Mouse (Mus musculus): ENCODE data around the gene Klhl30. TPM values are rescaled to one million over a fixed set of nuclear protein-coding genes. Genes with fewer than 3 reads are reported as not detected.

Klhl30 gene
- polyA plus RNA-seq, 1 experiment: 5.0 TPM

Other genes with a start within 250 kb of the Klhl30 start
- 0.02 and 0.04 TPM in 2 replicates for gene Rbm44, start 205.9 kb upstream of the Klhl30 start, polyA plus RNA-seq (2012; rRNA removed)
- gene Ramp1, start 171.2 kb upstream of the Klhl30 start, polyA plus RNA-seq (2012; rRNA removed): 59.0 and 60.6 TPM in 2 replicates
- gene Ube2f, start 100.7 kb upstream of the Klhl30 start, polyA plus RNA-seq (2012; rRNA removed): 60.1 and 62.1 TPM in 2 replicates
- 19.6 and 20.0 TPM in 2 replicates for gene Scly, start 52.7 kb upstream of the Klhl30 start, polyA plus RNA-seq (2012; rRNA removed)
- gene Espnl, start 28.9 kb upstream of the Klhl30 start, polyA plus RNA-seq (2012; rRNA removed): 0.21 and 0.28 TPM in 2 replicates
- 0.72 and 1.4 TPM in 2 replicates for gene Erfe, start 15.4 kb downstream of the Klhl30 start, polyA plus RNA-seq (2012; rRNA removed)
- gene Ilkap, start 47.8 kb downstream of the Klhl30 start, polyA plus RNA-seq (2012; rRNA removed): 92.2 and 97.3 TPM in 2 replicates
- 20.7 and 25.9 TPM in 2 replicates for gene Hes6, start 63.0 kb downstream of the Klhl30 start, polyA plus RNA-seq (2012; rRNA removed)
- gene Per2, start 108.3 kb downstream of the Klhl30 start, polyA plus RNA-seq (2012; rRNA removed): 18.6 and 19.4 TPM in 2 replicates
- gene Traf3ip1, start 143.6 kb downstream of the Klhl30 start, polyA plus RNA-seq (2012; rRNA removed): 19.5 and 20.6 TPM in 2 replicates
- 20.1 and 20.8 TPM in 2 replicates for gene Asb1, start 189.5 kb downstream of the Klhl30 start, polyA plus RNA-seq (2012; rRNA removed)